Mouse (Mus musculus) hindbrain, embryonic 10.5 days (tissue): ENCODE results near the gene Nol3. TPM values are rescaled to one million over a fixed set of nuclear protein-coding genes. Genes with fewer than 3 reads are reported as not detected.
A peak's percentile ranks its signal among the peaks of the same experiment; 100 is the strongest.

ENCODE experiments used
- DNase-seq: peaks from one replicate; pipeline ENCODE4 v3.0.0-alpha.2; 2017; ENCODE audit warnings: low spot score
- H3K27ac ChIP-seq: fragments of 300-500 bp; sonication (generic); 2 replicates; pipeline ENCODE4 v1.5.1; 2016; ENCODE audit warnings: mild to moderate bottlenecking, moderate library complexity
- H3K27me3 ChIP-seq: fragments of 300-500 bp; sonication (generic); 2 replicates; pipeline ENCODE4 v1.6.1; 2016; ENCODE audit warnings: mild to moderate bottlenecking; ENCODE audit not compliant: poor library complexity, insufficient read depth, severe bottlenecking
- H3K36me3 ChIP-seq: fragments of 300-500 bp; sonication (generic); 2 replicates; pipeline ENCODE4 v1.6.1; 2016; ENCODE audit warnings: mild to moderate bottlenecking, moderate library complexity
- H3K4me1 ChIP-seq: fragments of 300-500 bp; sonication (generic); replicated peaks from 2 replicates; pipeline ENCODE4 v1.6.1; 2016; ENCODE audit warnings: mild to moderate bottlenecking
- H3K4me3 ChIP-seq: fragments of 300-500 bp; sonication (generic); 2 replicates; pipeline ENCODE4 v1.5.1; 2016; ENCODE audit warnings: mild to moderate bottlenecking, moderate library complexity
- H3K9me3 ChIP-seq: fragments of 300-500 bp; sonication (generic); 2 replicates; pipeline ENCODE4 v1.6.1; 2016; ENCODE audit warnings: mild to moderate bottlenecking, moderate library complexity
- WGBS: fragments of 180-500 bp; shearing (Covaris S2); methylation state at CpG from one replicate; pipeline ENCODE4 v1.1.7; 2016; 5-methylcytosine and 5-hydroxymethylcytosine counted together
- polyA plus RNA-seq: library from polyadenylated mRNA; unstranded; fragments of >200 nt; fragmentation: Nextera tagmentation; extraction: Ambion mirVana; gene quantifications from 2 replicates; pipeline ENCODE4 v1.2.1, GENCODE M21; 2016

The Nol3 gene
- polyA plus RNA-seq, 1 experiment from 2014 or later = 2.1 TPM

DNA sequence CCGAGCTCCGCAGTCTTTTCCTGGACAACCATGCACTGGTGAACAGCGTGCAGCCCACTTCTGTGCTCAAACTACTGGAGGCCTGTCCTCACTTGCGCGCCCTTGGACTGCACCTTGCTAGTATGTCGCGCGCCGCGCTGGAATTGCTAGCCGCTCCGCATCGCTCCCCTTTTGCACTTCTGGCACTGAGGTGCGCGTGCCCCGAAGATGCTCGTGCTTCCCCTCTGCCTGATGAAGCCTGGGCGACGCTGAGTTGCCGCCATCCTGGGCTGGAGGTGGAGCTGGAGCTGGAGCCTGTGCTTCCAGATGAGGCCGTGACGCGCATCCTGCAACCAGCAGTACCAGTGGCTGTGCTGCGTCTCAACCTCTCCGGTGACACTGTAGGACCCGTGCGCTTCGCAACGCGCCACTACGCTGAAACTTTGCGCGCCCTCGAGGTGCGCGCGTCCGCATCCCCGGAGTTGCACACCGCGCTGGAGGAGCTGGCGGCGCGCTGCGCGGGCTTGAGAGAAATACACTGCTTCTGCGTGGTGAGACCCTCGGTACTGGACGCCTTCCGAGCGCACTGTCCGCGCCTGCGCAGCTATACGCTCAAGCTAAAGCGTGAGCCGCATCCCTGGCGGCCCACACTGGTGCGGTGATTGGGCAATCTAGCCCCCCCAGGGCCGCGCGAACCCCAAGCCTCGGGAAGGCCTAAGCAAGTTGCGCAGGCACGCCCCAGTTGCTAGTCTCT lies 7.4 kb upstream of the Nol3 start:
- Histone ChIP-seq H3K27me3 (peaks cover 100% of the 10 kb centered on the region), H3K27ac (peak overlapping the region; percentile 45), H3K4me1 (peaks cover 53% of the 10 kb centered on the region), H3K36me3 (no peaks in the 10 kb centered on the region), H3K4me3 (peak overlapping the region; percentile 59), H3K9me3 (peaks cover 6% of the 10 kb centered on the region)
- DNase-seq = peak; percentile 81
- WGBS = under 1% methylated on average over 65 of the region's 65 CpGs

DNA sequence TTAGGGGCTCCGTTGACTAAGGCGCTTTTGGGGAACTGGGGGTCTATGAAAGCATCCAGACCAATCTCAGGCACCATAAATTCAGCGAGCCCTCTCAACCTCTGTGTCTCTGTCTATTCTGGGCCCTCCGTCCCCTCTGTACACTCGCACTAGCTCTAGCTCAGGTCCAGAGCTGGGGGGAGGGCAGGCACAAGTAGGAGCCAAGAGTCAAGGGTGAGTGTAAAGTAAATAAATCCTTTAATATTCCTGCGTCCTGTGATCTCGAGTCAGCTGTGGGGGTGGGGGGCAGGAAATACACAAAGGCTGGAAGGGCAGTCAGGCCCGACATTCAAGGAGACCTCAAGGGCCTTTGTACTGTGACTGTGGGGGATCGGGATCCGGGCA lies 6.9 kb upstream of the Nol3 start:
- H3K27me3 ChIP-seq = peaks cover 100% of the 10 kb centered on the region
- H3K4me1 ChIP-seq = peaks cover 51% of the 10 kb centered on the region
- DNase-seq = no peak
- H3K36me3 ChIP-seq = no peaks in the 10 kb centered on the region
- peak overlapping the region; percentile 45 for H3K27ac ChIP-seq
- peak overlapping the region; percentile 59 for H3K4me3 ChIP-seq
- under 1% methylated on average over 10 of the region's 10 CpGs for WGBS
- peaks cover 6% of the 10 kb centered on the region for H3K9me3 ChIP-seq

DNA sequence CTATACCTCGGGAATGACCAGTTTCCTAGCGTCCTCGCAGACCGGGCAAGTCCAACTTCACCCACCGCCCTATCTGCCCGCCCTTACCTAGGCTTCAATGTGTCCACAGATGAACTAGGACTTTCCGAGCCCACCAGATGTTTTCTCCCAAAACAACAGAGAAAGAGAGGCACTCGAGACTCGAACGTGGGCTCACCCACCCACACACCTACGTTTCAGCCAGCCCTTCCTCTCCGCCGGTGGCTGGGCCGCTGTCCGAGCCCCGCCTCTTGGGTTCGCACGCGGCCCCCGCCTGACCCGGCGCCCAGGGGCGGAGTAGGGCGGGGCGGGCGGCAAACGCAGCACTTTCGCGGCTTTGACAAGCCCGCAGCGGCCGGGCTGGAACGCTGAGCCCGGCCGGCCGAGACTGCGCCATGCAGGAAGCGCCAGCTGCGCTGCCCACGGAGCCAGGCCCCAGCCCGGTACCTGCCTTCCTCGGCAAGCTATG lies 6.4 kb upstream of the Nol3 start, which contains the start of gene Hsf4:
TSS of gene Hsf4 (plus strand) at position 341 of the 487 bp plus-strand sequence.
- Histone ChIP-seq H3K4me1 (peaks cover 47% of the 10 kb centered on the region), H3K9me3 (peaks cover 6% of the 10 kb centered on the region), H3K27ac (peak within 1 kb of the TSS; percentile 45), H3K4me3 (peak within 1 kb of the TSS; percentile 59), H3K36me3 (no peaks in the 10 kb centered on the region), H3K27me3 (peaks cover 100% of the 10 kb centered on the region)
- under 1% methylated on average over 42 of the region's 42 CpGs for WGBS
- peak; percentile 42 for DNase-seq

DNA sequence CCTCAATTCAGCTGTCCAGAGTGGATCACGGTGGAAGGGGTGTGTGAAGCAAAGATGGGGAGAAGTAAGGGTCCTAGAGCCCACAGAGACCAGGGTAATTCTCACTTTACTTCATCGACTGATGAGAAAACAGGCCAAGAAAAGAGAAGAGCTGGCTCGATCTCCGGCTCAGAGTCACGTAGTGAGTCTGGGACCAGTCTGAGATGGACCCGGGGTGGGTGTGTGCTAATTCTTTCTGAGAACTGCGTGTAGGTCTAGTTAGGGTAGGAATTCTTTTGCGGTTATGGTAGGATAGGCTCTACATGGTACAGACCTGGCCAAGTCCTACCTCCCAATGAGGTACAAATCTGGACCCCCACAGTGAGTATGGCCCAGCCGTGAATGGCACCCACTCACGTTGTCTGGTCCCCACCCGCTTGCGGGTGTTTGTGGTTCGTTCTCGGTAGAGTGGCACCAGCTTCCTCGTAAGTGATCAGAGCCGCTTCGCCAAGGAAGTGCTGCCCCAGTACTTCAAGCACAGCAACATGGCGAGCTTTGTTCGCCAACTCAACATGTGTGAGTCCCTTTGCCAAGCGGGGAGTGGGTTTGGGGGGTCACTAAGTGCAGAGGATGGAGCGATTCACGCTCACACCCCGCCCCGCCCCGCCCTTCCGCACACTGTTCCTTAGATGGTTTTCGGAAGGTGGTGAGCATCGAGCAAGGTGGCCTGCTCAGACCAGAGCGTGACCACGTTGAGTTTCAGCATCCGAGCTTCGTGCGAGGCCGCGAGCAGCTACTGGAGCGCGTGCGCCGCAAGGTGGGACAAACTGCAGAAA lies 5.6 kb upstream of the Nol3 start:
- Histone ChIP-seq H3K4me1 (peaks cover 41% of the 10 kb centered on the region), H3K36me3 (no peaks in the 10 kb centered on the region), H3K4me3 (peak overlapping the region; percentile 59), H3K27ac (no peak overlapping the region), H3K9me3 (peaks cover 6% of the 10 kb centered on the region), H3K27me3 (peaks cover 100% of the 10 kb centered on the region)
- WGBS = 2% methylated on average over 39 of the region's 39 CpGs
- peak; percentile 40 for DNase-seq

DNA sequence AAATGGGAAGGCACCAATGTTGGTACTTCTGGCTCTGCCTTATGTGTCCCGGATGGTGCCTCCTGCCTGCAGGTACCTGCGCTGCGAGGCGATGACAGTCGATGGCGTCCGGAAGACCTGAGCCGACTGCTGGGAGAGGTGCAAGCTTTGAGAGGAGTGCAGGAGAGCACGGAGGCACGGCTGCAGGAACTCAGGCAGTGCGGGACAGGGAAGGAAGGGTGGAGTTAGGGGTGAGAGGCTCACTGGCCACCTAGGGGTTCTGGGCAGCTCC lies 5.1 kb upstream of the Nol3 start:
- H3K27ac ChIP-seq = no peak overlapping the region
- H3K36me3 ChIP-seq = no peaks in the 10 kb centered on the region
- H3K4me3 ChIP-seq = peak overlapping the region; percentile 11; the same call in 1 of the 2 replicates
- H3K4me1 ChIP-seq = peaks cover 47% of the 10 kb centered on the region
- H3K27me3 ChIP-seq = peaks cover 100% of the 10 kb centered on the region
- H3K9me3 ChIP-seq = peaks cover 6% of the 10 kb centered on the region
- no peak for DNase-seq
- 2% methylated on average over 11 of the region's 11 CpGs for WGBS

DNA sequence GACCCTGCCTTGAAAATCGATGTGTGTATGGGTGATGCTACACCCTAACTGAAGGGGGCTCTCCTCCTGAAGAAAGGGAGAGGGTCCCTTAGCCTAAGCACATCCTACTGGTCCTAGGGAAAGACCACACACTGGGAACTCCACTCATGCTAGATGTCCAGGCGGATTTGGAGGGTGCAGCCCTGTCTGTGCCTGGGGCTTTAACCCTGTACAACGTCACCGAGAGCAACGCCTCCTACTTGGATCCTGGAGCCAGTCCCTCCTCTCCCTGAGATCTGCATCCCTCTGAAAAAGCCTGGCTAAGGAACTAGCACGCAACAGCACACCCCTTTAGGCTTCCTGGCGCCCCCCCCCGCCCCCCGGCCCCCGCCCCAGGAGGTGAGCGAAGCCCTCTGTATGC lies 553 bp upstream of the Nol3 start:
- Histone ChIP-seq H3K27ac (no peak overlapping the region), H3K4me3 (peak overlapping the region; percentile 55; the same call in 1 of the 2 replicates), H3K36me3 (peaks cover 7% of the 10 kb centered on the region; the same call in 1 of the 2 replicates), H3K4me1 (peaks cover 39% of the 10 kb centered on the region), H3K27me3 (peaks cover 100% of the 10 kb centered on the region), H3K9me3 (no peaks in the 10 kb centered on the region)
- WGBS = 6% methylated on average over 11 of the region's 11 CpGs
- DNase-seq = no peak

DNA sequence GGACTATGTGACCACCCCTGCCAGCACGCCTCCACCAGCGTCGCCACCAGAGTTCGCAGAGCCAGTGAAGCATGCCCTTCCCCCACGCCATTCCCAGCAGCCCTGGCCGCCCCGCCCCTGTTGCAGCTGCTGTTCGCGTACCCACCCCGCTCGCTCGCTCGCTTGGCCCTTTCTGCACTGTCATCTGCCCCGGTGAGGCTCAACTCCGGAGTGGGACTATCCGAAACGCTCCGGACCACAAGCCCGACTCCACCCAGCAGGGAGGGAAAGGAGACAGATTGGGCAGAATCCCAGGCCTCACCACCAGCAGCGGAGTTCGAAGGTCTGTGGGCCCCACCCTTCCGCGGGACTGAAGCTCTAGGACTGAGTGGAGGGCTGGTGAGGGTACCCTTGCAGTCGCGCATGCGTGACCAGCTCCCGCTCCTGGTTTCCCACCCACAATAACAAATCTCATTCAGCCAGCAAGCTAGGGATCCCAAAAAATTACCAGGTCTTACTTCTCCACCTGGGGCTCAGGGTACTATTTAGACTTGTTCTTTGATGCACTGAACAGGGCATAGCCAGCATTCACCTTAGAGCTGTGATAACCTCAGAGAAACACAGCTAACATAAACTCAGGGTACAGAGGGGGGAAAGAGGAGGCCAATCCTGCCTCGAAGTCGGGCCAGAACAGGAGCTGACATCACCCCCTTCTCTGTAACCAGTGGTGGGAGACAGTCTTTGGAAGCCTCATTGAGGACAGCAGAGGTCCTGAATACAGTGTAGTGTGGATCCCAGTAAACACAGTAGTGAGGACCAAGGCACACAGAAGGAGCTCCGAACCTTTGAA lies 566 bp downstream of the Nol3 start:
- DNase-seq = peak; percentile 66
- no peaks in the 10 kb centered on the region for H3K9me3 ChIP-seq
- peaks cover 14% of the 10 kb centered on the region for H3K36me3 ChIP-seq
- WGBS = 4% methylated on average over 30 of the region's 30 CpGs
- H3K27ac ChIP-seq = peak overlapping the region; percentile 30
- peaks cover 100% of the 10 kb centered on the region for H3K27me3 ChIP-seq
- peak overlapping the region; percentile 55 for H3K4me3 ChIP-seq
- H3K4me1 ChIP-seq = peaks cover 32% of the 10 kb centered on the region

DNA sequence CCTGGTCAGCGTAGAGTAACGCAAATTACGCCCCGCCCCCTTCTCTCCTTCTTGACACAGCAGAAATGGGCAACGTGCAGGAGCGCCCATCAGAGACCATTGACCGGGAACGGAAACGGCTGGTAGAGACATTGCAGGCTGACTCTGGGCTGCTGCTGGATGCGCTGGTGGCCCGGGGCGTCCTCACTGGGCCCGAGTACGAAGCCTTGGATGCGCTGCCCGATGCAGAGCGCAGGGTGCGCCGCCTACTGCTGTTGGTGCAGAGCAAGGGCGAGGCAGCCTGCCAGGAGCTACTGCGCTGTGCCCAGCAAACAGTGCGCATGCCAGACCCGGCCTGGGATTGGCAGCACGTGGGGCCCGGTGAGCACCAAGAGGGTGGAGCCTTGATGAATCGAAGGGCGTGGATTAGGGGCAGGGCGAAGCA lies 3.0 kb downstream of the Nol3 start:
- Histone ChIP-seq H3K27ac (no peak overlapping the region), H3K4me3 (peak overlapping the region; percentile 34), H3K36me3 (peaks cover 38% of the 10 kb centered on the region), H3K27me3 (peaks cover 100% of the 10 kb centered on the region), H3K9me3 (no peaks in the 10 kb centered on the region), H3K4me1 (peaks cover 34% of the 10 kb centered on the region)
- DNase-seq = no peak
- WGBS = 2% methylated on average over 28 of the region's 28 CpGs

DNA sequence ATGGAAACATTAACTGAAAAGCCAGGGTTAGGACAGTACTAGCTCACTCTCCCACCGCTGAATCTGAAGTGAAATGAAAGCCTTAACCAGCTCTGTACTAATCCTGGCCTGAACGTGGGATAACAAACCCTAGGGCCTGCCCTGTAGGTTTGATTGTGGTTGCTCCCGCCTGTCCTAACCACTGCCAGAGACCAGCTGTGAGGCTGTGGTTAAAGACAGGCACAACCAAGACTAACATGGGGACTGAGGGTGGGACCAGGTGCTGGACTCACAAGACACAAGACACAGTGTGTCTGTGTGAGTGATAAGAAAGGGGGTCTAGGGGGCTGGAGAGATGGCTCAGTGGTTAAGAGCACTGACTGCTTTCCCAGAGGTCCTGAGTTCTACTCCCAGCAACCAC lies 4.6 kb downstream of the Nol3 start:
- 60% methylated on average over 3 of the region's 3 CpGs for WGBS
- H3K9me3 ChIP-seq = no peaks in the 10 kb centered on the region
- H3K4me3 ChIP-seq = no peak overlapping the region
- H3K27ac ChIP-seq = no peak overlapping the region
- no peak for DNase-seq
- peaks cover 34% of the 10 kb centered on the region for H3K4me1 ChIP-seq
- H3K36me3 ChIP-seq = peaks cover 51% of the 10 kb centered on the region
- peaks cover 97% of the 10 kb centered on the region for H3K27me3 ChIP-seq

DNA sequence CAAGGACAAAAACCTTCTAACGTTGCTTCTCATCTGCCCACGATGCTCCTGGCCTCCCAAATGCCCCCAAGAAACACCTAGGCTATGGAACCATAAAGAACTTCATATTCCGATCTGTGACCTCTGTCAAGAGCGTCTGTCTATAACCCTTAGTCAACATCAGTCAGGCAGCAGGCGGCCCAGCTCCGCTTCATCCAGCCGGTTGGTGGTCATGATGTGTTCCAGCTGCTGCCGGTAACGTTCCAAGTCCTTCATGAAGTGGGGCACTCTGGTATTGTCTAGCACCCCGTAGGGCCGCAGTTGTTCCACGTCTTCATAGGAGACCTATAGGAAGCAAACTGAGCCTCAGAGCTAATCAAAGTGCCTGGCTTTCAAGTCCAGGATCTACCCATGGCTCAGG lies 5.9 kb downstream of the Nol3 start:
- Histone ChIP-seq H3K27me3 (peaks cover 93% of the 10 kb centered on the region), H3K36me3 (peaks cover 56% of the 10 kb centered on the region), H3K4me3 (no peak overlapping the region), H3K4me1 (peaks cover 28% of the 10 kb centered on the region), H3K9me3 (no peaks in the 10 kb centered on the region), H3K27ac (no peak overlapping the region)
- WGBS = 91% methylated on average over 12 of the region's 12 CpGs
- no peak for DNase-seq

DNA sequence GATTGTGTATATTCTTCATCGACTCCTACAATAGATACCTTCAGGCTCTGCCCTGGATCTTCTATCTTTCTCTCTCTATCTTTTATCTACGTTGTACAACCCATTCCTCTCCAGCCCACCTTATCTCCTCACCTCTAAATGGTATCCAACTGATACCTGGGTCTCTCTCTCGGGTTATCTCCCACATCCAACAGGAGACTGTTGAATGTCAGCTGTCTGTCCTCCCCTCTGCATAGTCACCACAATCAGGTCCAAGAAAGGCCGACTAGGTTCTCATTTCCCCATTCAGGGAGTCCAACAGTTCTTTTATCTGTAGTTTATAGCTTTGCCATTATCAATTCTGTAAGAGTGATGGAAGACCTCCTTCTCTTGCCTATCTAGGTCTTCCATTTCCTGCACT lies 6.3 kb downstream of the Nol3 start:
- peaks cover 29% of the 10 kb centered on the region for H3K4me1 ChIP-seq
- no peak for DNase-seq
- 84% methylated on average over 4 of the region's 4 CpGs for WGBS
- no peak overlapping the region for H3K4me3 ChIP-seq
- peaks cover 56% of the 10 kb centered on the region for H3K36me3 ChIP-seq
- no peaks in the 10 kb centered on the region for H3K9me3 ChIP-seq
- H3K27ac ChIP-seq = no peak overlapping the region
- peaks cover 89% of the 10 kb centered on the region for H3K27me3 ChIP-seq

DNA sequence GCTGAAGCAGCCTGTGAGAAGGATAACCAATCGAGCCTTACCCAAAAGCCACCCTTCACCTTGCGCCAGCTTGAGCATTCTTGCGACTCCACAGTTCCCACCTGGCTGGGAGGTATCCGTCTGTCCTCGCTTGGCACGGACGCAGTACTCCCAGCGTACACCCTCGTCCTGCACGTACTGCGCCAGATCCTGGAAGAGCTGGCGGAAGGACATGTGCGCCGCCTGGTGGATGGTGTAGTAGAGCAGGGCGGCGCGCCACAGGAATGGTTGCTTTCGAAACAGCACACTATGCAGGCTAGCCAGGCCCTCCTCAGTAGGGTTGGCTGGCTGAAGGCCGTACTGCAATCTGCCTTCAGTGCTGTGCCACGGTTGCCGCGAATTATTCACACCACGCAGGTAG lies 7.1 kb downstream of the Nol3 start:
- WGBS = 24% methylated on average over 23 of the region's 23 CpGs
- peaks cover 81% of the 10 kb centered on the region for H3K27me3 ChIP-seq
- no peak for DNase-seq
- peaks cover 56% of the 10 kb centered on the region for H3K36me3 ChIP-seq
- H3K4me3 ChIP-seq = no peak overlapping the region
- H3K4me1 ChIP-seq = peaks cover 36% of the 10 kb centered on the region
- no peak overlapping the region for H3K27ac ChIP-seq
- H3K9me3 ChIP-seq = no peaks in the 10 kb centered on the region
